Mouse (Mus musculus) C2C12 (cell line): ENCODE data around the gene Ets1. TPM values are rescaled to one million over a fixed set of nuclear protein-coding genes. Genes with fewer than 3 reads are reported as not detected.

Experiments
- H3K27me3 ChIP-seq: one replicate; pipeline ENCODE4 v1.6.1; 2011; ENCODE audit not compliant: control insufficient read depth, insufficient read depth, insufficient read length
- H3K36me3 ChIP-seq: one replicate; pipeline ENCODE4 v1.6.1; 2011; ENCODE audit not compliant: control insufficient read depth, insufficient read depth
- H3K4me3 ChIP-seq: one replicate; pipeline ENCODE4 v1.5.1; 2011; ENCODE audit warnings: mild to moderate bottlenecking, control low read depth; ENCODE audit not compliant: poor library complexity, insufficient read depth, severe bottlenecking
- H3K79me2 ChIP-seq: one replicate; pipeline ENCODE4 v1.6.1; 2011; ENCODE audit not compliant: control insufficient read depth, insufficient read depth
- H3K79me3 ChIP-seq: one replicate; pipeline ENCODE4 v1.6.1; 2011; ENCODE audit warnings: low read depth, control low read depth
- H3ac ChIP-seq: one replicate; pipeline ENCODE3; 2011; ENCODE audit warnings: low read depth; ENCODE audit not compliant: control insufficient read depth, insufficient read length
- CEBPB ChIP-seq: IDR thresholded peaks from one replicate; pipeline ENCODE4 v1.6.1; 2011; ENCODE audit warnings: low read depth, mild to moderate bottlenecking, control low read depth, moderate library complexity
- CTCF ChIP-seq: IDR thresholded peaks from one replicate; pipeline ENCODE4 v1.5.1; 2011; ENCODE audit not compliant: control insufficient read depth, insufficient read depth, insufficient read length
- FOSL1 ChIP-seq: IDR thresholded peaks from one replicate; pipeline ENCODE4 v1.8.0; 2011; ENCODE audit warnings: mild to moderate bottlenecking, low read length; ENCODE audit not compliant: poor library complexity, insufficient read depth, severe bottlenecking
- MAX ChIP-seq: IDR thresholded peaks from one replicate; pipeline ENCODE4 v1.6.1; 2011; ENCODE audit warnings: mild to moderate bottlenecking, control low read depth
- MYOD1 ChIP-seq: IDR thresholded peaks from one replicate; pipeline ENCODE4 v1.6.1; 2011; ENCODE audit warnings: low read depth; ENCODE audit not compliant: control insufficient read depth, insufficient read length
- MYOG ChIP-seq: IDR thresholded peaks from one replicate; pipeline ENCODE4 v1.6.1; 2011; ENCODE audit not compliant: control insufficient read depth, insufficient read length; ENCODE audit errors: extremely low read depth
- USF1 ChIP-seq: IDR thresholded peaks from one replicate; pipeline ENCODE4 v1.6.1; 2011; ENCODE audit warnings: low read depth, mild to moderate bottlenecking, control low read depth, moderate library complexity
- polyA plus RNA-seq: library from polyadenylated mRNA; unstranded; fragments of >200 nt; fragmentation: generic; extraction: Trizol; gene quantifications from one replicate; pipeline ENCODE4 v1.2.1, GENCODE M21; 2012; ENCODE audit warnings: missing spikeins

Gene Ets1
- polyA plus RNA-seq, 1 experiment, result 9.4 TPM

DNA sequence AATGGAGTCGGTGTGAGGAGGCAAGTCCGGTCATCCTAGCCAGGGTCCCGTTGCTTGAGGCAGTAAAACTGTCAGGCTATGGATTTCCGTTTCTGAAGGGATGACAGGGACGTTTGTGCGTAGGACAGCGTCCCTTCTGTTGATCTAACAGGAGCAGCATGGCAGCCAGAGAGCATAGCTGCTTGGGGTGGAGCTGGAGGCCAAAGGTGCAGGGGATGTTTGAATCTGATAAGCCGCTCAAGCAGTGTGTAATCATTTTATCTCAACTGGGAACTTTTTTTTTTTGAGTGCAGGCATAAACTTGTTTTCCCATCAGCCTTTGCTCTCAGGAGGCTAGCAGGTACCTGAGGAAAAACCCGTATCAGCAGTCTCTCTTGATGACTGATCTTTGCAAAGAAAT is 95.8 kb downstream of the Ets1 start:
- peaks cover 17% of the 10 kb centered on the region for H3K79me2 ChIP-seq
- TF ChIP-seq CEBPB (no peak), MAX (no peak), USF1 (no peak), MYOG (no peak)
- H3K4me3 ChIP-seq, result no peak overlapping the region
- H3K27me3 ChIP-seq, result no peaks in the 10 kb centered on the region
- H3K79me3 ChIP-seq, result peaks cover 11% of the 10 kb centered on the region
- H3ac ChIP-seq, result no peak overlapping the region
- H3K36me3 ChIP-seq, result peaks cover 81% of the 10 kb centered on the region

DNA sequence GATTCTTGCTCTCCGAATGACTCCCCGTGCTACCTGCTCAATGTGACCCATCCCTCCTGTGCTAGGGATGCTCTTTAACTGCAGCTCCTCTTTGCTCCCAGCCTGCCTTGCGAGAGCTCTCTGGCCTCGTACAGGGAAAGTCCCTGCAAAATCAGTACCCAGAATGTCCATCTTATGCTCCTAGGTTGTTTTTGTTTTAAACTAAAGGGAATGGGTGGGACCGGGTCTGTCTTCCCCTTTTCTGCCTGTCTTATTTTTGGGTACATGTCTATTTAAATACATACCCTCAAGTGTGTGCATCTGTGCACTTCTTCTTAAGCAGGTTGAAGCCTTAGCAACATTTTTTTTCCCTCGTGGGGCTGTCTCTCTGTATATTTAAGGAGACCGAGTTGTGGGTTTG is 99.0 kb downstream of the Ets1 start:
- peaks cover 3% of the 10 kb centered on the region for H3K79me3 ChIP-seq
- no peak overlapping the region for H3ac ChIP-seq
- peaks cover under 1% of the 10 kb centered on the region for H3K79me2 ChIP-seq
- peaks cover 90% of the 10 kb centered on the region for H3K36me3 ChIP-seq
- no peaks in the 10 kb centered on the region for H3K27me3 ChIP-seq
- TF ChIP-seq MYOG (no peak), USF1 (no peak), MAX (no peak), MYOD1 (no peak), CEBPB (no peak), CTCF (no peak), FOSL1 (no peak)
- no peak overlapping the region for H3K4me3 ChIP-seq

DNA sequence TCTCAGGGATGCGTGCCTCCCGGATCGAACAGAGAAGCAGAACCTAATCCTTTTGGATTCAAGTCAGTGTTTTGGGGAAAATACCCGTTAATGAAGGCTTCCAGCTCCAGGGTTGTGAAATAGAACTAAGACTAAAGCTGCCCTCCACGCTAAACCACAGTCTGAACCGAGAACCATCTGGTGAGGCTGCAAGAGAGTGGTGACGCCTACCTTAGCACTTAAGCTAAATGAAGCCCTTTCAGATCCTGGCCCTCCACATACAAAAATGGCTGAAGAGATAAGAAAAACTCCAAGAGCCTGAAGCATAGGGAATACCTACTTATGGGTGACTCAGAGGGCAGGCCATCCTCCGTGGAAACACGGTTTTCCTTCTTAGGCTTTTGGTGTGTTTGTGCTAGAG is 100.0 kb downstream of the Ets1 start:
- H3ac ChIP-seq, result no peak overlapping the region
- no peak overlapping the region for H3K4me3 ChIP-seq
- TF ChIP-seq USF1 (no peak), MYOD1 (no peak), MAX (no peak), FOSL1 (no peak), CTCF (no peak), MYOG (no peak)
- H3K27me3 ChIP-seq, result no peaks in the 10 kb centered on the region
- no peaks in the 10 kb centered on the region for H3K79me2 ChIP-seq
- peaks cover 82% of the 10 kb centered on the region for H3K36me3 ChIP-seq
- peaks cover 3% of the 10 kb centered on the region for H3K79me3 ChIP-seq

- peaks cover 4% of the 10 kb centered on the region for H3K79me2 ChIP-seq
- H3K79me3 ChIP-seq, result peaks cover 3% of the 10 kb centered on the region
- H3K4me3 ChIP-seq, result no peak overlapping the region
- no peaks in the 10 kb centered on the region for H3K27me3 ChIP-seq
- no peak overlapping the region for H3ac ChIP-seq
- no peak for TF ChIP-seq MYOG
- no peak for TF ChIP-seq MAX
- no peak for TF ChIP-seq USF1
- TF ChIP-seq CTCF, result no peak
- no peak for TF ChIP-seq FOSL1
- no peak for TF ChIP-seq MYOD1
- TF ChIP-seq CEBPB, result no peak
- H3K36me3 ChIP-seq, result peaks cover 65% of the 10 kb centered on the region
Measured at GRCm38 (mm10) chr9:32739988-32740387, 104.0 kb downstream of the Ets1 start.

DNA sequence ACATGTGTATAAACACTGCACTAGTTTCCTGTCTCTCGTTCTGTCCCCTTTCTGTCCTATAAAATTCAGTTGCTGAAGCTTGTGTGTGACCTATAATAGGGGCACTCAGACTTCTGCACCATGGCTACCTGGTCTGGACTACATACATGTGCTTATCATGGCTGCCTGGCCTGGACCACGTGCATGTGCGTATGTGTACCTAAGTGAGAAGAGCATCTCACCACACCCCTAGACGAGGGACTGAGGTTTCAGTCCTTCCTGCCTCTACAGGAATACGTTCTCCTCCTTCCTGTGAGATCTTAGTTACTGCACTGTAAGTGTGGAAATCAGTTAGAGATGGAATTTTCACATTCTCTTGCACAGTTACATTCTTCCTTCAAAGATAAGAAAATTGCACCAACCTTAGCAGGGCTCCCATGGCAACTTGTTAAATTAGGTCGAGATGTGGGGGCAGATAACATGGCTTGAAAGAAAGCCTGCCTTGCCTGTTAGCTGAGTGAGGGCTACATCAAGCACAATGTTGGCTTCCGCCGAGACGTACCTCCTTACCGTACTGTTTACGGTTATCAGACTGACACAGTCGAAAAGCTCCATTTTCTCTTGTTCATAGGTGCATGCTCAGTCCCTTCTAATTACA is 104.8 kb downstream of the Ets1 start:
- H3K27me3 ChIP-seq, result no peaks in the 10 kb centered on the region
- H3K36me3 ChIP-seq, result peaks cover 62% of the 10 kb centered on the region
- H3K79me2 ChIP-seq, result peaks cover 4% of the 10 kb centered on the region
- TF ChIP-seq CTCF (no peak), MAX (no peak), FOSL1 (no peak), CEBPB (no peak), MYOD1 (no peak), MYOG (no peak), USF1 (no peak)
- no peaks in the 10 kb centered on the region for H3K79me3 ChIP-seq
- H3ac ChIP-seq, result no peak overlapping the region
- no peak overlapping the region for H3K4me3 ChIP-seq

DNA sequence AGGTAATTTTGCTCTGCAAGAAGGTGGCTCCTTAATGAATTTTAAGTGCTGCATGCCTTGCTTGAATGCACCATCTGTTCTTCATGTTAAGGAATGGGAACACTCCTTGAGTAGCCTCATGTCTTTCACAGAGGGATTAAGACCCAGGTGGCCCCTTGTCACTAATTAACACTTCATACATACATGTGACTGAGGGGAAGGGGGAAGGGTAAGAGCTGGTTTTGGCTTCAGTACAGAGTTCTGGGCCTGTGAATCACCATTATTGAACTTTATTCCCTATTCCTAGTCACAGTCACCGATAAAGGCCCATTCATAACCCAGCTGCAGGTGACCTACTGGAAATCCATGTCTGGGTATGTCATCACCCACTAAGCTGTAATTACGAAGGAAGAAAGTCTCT is 105.7 kb downstream of the Ets1 start:
- no peaks in the 10 kb centered on the region for H3K27me3 ChIP-seq
- H3K79me2 ChIP-seq, result peaks cover 4% of the 10 kb centered on the region
- H3K4me3 ChIP-seq, result no peak overlapping the region
- H3K36me3 ChIP-seq, result peaks cover 54% of the 10 kb centered on the region
- H3K79me3 ChIP-seq, result no peaks in the 10 kb centered on the region
- TF ChIP-seq MAX, result no peak
- TF ChIP-seq MYOG, result no peak
- no peak for TF ChIP-seq CEBPB
- TF ChIP-seq FOSL1, result no peak
- no peak for TF ChIP-seq MYOD1
- TF ChIP-seq USF1, result no peak
- TF ChIP-seq CTCF, result no peak
- H3ac ChIP-seq, result no peak overlapping the region
